Mouse (Mus musculus) heart, adult 2 months (tissue): Measurements from ENCODE around the gene Mfn2.

ENCODE experiments used
- CTCF ChIP-seq: fragments of 200-600 bp; IDR thresholded peaks from 2 replicates; pipeline ENCODE4 v1.8.1; 2022; ENCODE audit warnings: antibody characterized with exemption, mild to moderate bottlenecking, moderate library complexity
- POLR2A ChIP-seq: fragments of 200-500 bp; IDR thresholded peaks from 2 replicates; pipeline ENCODE4 v1.6.1; 2011; ENCODE audit warnings: mild to moderate bottlenecking, low read depth, low read length, control low read depth; ENCODE audit not compliant: insufficient read depth

DNA sequence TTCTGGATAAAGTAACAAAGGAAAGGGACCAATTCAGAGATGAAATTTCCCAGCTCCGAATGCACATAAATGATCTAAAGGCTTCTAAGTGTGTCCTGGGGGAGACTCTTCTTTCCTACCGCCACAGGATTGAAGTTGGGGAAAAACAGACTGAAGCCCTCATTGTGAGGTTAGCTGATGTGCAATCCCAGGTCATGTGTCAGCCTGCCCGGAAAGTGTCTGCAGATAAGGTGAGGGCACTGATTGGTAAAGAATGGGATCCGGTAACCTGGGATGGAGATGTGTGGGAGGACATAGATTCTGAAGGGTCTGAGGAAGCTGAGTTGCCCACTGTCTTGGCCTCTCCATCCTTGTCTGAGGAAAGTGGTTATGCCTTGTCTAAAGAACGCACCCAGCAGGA, 35.3 kb downstream of the Mfn2 start:
- TF ChIP-seq POLR2A: no peak
- no peak for TF ChIP-seq CTCF
